Comparison of ENCODE assay signal across 22 mouse cellular contexts in genomic region chr12:101947986-101948385, GRCm38 (mm10). TPM values are rescaled to one million over a fixed set of nuclear protein-coding genes. Genes with fewer than 3 reads are reported as not detected.
DNase-seq lines count a peak whose midpoint lies in the region.
"Had no signal": no experiment of that assay in that cellular context is flagged by ENCODE, and none has a peak within 500 bp of the region (broad histone marks: within the 10 kb centered on the region; RNA-seq: fewer than 3 reads in every experiment).

No protein-coding gene starts in this region.

- DNase-seq in heart, adult 11 months, result peak; percentile 67
- no peak for DNase-seq in heart, embryonic 10.5 days (ENCODE audit: low spot score)
- peak; percentile 12 to 24 for DNase-seq in left cerebral cortex, postnatal 25 days (ENCODE audit: low spot score in 2 of 2)
- DNase-seq in left cerebral cortex, postnatal 10 days (ENCODE audit: extremely low spot score in 1 of 2, low spot score in 2 of 2), result no peak
- peak; percentile 11 to 14 for DNase-seq in left cerebral cortex, postnatal 36 days (ENCODE audit: low spot score in 2 of 2)
- no peak for DNase-seq in embryo, embryonic 10 days (ENCODE audit: low spot score)
- DNase-seq: adrenal gland, adult 2 months; adrenal gland, postnatal 25 days; cerebellum, adult 2 months; cerebellum, postnatal 10 days; embryo, embryonic 11 days; gastrocnemius, adult 2 months; gastrocnemius, postnatal 36 days; heart, adult 18-20 months; heart, postnatal 14 days had no signal

- H3K27ac ChIP-seq in heart, embryonic 10.5 days, result no peak overlapping the region
- H3K27ac ChIP-seq: embryonic facial prominence, embryonic 12.5 days; forebrain, embryonic 12.5 days; gastrocnemius, adult 2 months; heart, embryonic 15.5 days; hindbrain, embryonic 13.5 days; hindbrain, postnatal 0 days had no signal

- intact Hi-C loops in left cerebral cortex, postnatal 25 days (cut with DNase I), result no loop called here
- intact Hi-C loops in left cerebral cortex, postnatal 10 days (cut with DNase I), result no loop called here
- intact Hi-C loops in left cerebral cortex, postnatal 36 days (cut with DNase I), result no loop called here

- H3K9me3 ChIP-seq in heart, embryonic 10.5 days, result no peaks in the 10 kb centered on the region
- H3K9me3 ChIP-seq: embryonic facial prominence, embryonic 12.5 days; forebrain, embryonic 12.5 days; heart, embryonic 15.5 days; hindbrain, embryonic 13.5 days had no signal

- 89% methylated on average over 8 of the region's 8 CpGs for WGBS in heart, embryonic 10.5 days

- H3K36me3 ChIP-seq in heart, embryonic 10.5 days, result peaks cover 31% of the 10 kb centered on the region

- H3K27me3 ChIP-seq in heart, embryonic 10.5 days (ENCODE audit: insufficient read depth, poor library complexity, severe bottlenecking), result no peaks in the 10 kb centered on the region
- H3K27me3 ChIP-seq: CH12.LX; embryonic facial prominence, embryonic 12.5 days; forebrain, embryonic 12.5 days; heart, embryonic 15.5 days; hindbrain, embryonic 13.5 days; Patski had no signal

- no peak overlapping the region for H3K4me3 ChIP-seq in heart, embryonic 10.5 days
- H3K4me3 ChIP-seq: embryonic facial prominence, embryonic 12.5 days; forebrain, embryonic 12.5 days; gastrocnemius, adult 2 months; heart, embryonic 15.5 days; hindbrain, embryonic 13.5 days had no signal

- H3K4me1 ChIP-seq in heart, embryonic 10.5 days, result no peaks in the 10 kb centered on the region
- H3K4me1 ChIP-seq: embryonic facial prominence, embryonic 12.5 days; forebrain, embryonic 12.5 days; heart, embryonic 15.5 days; hindbrain, embryonic 13.5 days had no signal

RNA-seq across cellular contexts. Expression of gene Atxn3, which starts 10.1 kb away (rescaled TPM):
- 8.1 and 8.4 TPM in 2 replicates for polyA plus RNA-seq in heart, embryonic 10.5 days (2016; fragmentation: Nextera tagmentation; extraction: Ambion mirVana)
- 10 to 100 TPM; 20.8 TPM for total RNA-seq in left cerebral cortex, postnatal 25 days (2021)
- total RNA-seq in left cerebral cortex, postnatal 10 days (2021), result 10 to 100 TPM; 20.0 TPM
- 10 to 100 TPM; 17.4 to 21.7 TPM for total RNA-seq in left cerebral cortex, postnatal 36 days (2021)

RNA-seq across cellular contexts. Expression of gene Cpsf2, which starts 27.8 kb away (rescaled TPM):
- 27.5 and 29.0 TPM in 2 replicates for polyA plus RNA-seq in heart, embryonic 10.5 days (2016; fragmentation: Nextera tagmentation; extraction: Ambion mirVana)
- total RNA-seq in left cerebral cortex, postnatal 25 days (2021), result 10 to 100 TPM; 27.7 to 28.1 TPM
- 10 to 100 TPM; 38.0 to 38.1 TPM for total RNA-seq in left cerebral cortex, postnatal 10 days (2021)
- total RNA-seq in left cerebral cortex, postnatal 36 days (2021), result 10 to 100 TPM; 26.9 to 28.2 TPM

RNA-seq across cellular contexts. Expression of gene Trip11, which starts 34.9 kb away (rescaled TPM):
- polyA plus RNA-seq in heart, embryonic 10.5 days (2016; fragmentation: Nextera tagmentation; extraction: Ambion mirVana), result 20.5 and 20.8 TPM in 2 replicates
- total RNA-seq in left cerebral cortex, postnatal 25 days (2021), result 10 to 100 TPM; 27.4 to 31.1 TPM
- total RNA-seq in left cerebral cortex, postnatal 10 days (2021), result 10 to 100 TPM; 20.1 to 22.9 TPM
- total RNA-seq in left cerebral cortex, postnatal 36 days (2021), result 10 to 100 TPM; 22.8 to 33.2 TPM

Comparison
In these comparisons a context has a peak if more than half of its experiments do, and no peak if none do; other contexts are left out.
1. DNase-seq: peak in heart, adult 11 months (single experiment), left cerebral cortex, postnatal 25 days (2 of 2) and left cerebral cortex, postnatal 36 days (2 of 2); none in heart, embryonic 10.5 days (single experiment), left cerebral cortex, postnatal 10 days (0 of 2) and embryo, embryonic 10 days (single experiment).